Mouse (Mus musculus): ENCODE measurements around the gene Osr1. TPM values are rescaled to one million over a fixed set of nuclear protein-coding genes. Genes with fewer than 3 reads are reported as not detected.

The Osr1 gene
- polyA plus RNA-seq, 1 experiment from 2014 or later: 20.2 TPM

GRCm38 (mm10) chr12:9589561-9590134 is 19.7 kb downstream of the Osr1 start:
- Histone ChIP-seq H3K36me3 (no peaks in the 10 kb centered on the region), H3K9me3 (no peaks in the 10 kb centered on the region), H3K4me2 (no peak overlapping the region), H3K4me1 (0 out of 2 replicates have a peak, but pooled peaks cover 6% of the 10 kb centered on the region), H3K27me3 (replicated peaks) (no peaks in the 10 kb centered on the region), H3K4me3 (no peak overlapping the region), H3K27ac (replicated peaks) (no peak overlapping the region), H3K9ac (no peak overlapping the region)
- WGBS: 71% methylated on average over 7 of the region's 7 CpGs
- ATAC-seq (ENCODE audit: extremely low read depth, insufficient number of reproducible peaks, low FRiP score, low TSS enrichment): no peak

GRCm38 (mm10) chr12:9591141-9591540 is 21.2 kb downstream of the Osr1 start:
- Histone ChIP-seq H3K27ac (replicated peaks) (no peak overlapping the region), H3K4me1 (peaks cover 6% of the 10 kb centered on the region), H3K27me3 (replicated peaks) (no peaks in the 10 kb centered on the region), H3K36me3 (no peaks in the 10 kb centered on the region), H3K9me3 (no peaks in the 10 kb centered on the region), H3K4me3 (no peak overlapping the region), H3K9ac (no peak overlapping the region), H3K4me2 (no peak overlapping the region)
- no peak for ATAC-seq (ENCODE audit: extremely low read depth, insufficient number of reproducible peaks, low FRiP score, low TSS enrichment)
- 57% methylated on average over 3 of the region's 3 CpGs for WGBS

GRCm38 (mm10) chr12:9598219-9598618 is 28.3 kb downstream of the Osr1 start:
- Histone ChIP-seq H3K9me3 (no peaks in the 10 kb centered on the region), H3K4me3 (no peak overlapping the region), H3K27me3 (replicated peaks) (no peaks in the 10 kb centered on the region), H3K36me3 (no peaks in the 10 kb centered on the region), H3K4me2 (no peak overlapping the region), H3K27ac (replicated peaks) (no peak overlapping the region), H3K9ac (no peak overlapping the region), H3K4me1 (peaks cover 6% of the 10 kb centered on the region)
- no peak for ATAC-seq (ENCODE audit: extremely low read depth, insufficient number of reproducible peaks, low FRiP score, low TSS enrichment)
